Mouse (Mus musculus): ENCODE measurements at regions not wholly inside any gene's neighbourhood (a gene's known extent, or its start where the extent isn't known, plus 50 kb on each side); places are given as distances from the start of the nearest gene placed in this dataset.

- DNase-seq (ENCODE audit: low spot score in 2 of 2) = no peak
Measured at GRCm38 (mm10) chr6:89256630-89257292, 105.7 kb downstream of the Plxna1 start.

- no peak for DNase-seq (ENCODE audit: low spot score in 2 of 2)
Measured at GRCm38 (mm10) chr6:89257416-89257815, 105.0 kb downstream of the Plxna1 start.

GRCm38 (mm10) chr6:89258140-89258539 lies 104.3 kb downstream of the Plxna1 start:
- DNase-seq (ENCODE audit: low spot score in 2 of 2) = no peak

GRCm38 (mm10) chr6:89259406-89259994 lies 102.9 kb downstream of the Plxna1 start:
- no peak for DNase-seq (ENCODE audit: low spot score in 2 of 2)

GRCm38 (mm10) chr6:89262958-89263357 lies 99.5 kb downstream of the Plxna1 start:
- DNase-seq (ENCODE audit: low spot score in 2 of 2) = no peak

GRCm38 (mm10) chr6:89265296-89265695 lies 97.1 kb downstream of the Plxna1 start:
- DNase-seq (ENCODE audit: low spot score in 2 of 2) = no peak
